In genomic region chr9:111739431-111740245, GRCm38 (mm10) we compare ENCODE assay signal across 16 mouse cellular contexts. TPM values are rescaled to one million over a fixed set of nuclear protein-coding genes. Genes with fewer than 3 reads are reported as not detected.
DNase-seq lines count a peak whose midpoint lies in the region; ATAC-seq lines count a peak whose summit lies in the region.
"Had no signal": no experiment of that assay in that cellular context is flagged by ENCODE, and none has a peak within 500 bp of the region (broad histone marks: within the 10 kb centered on the region; RNA-seq: fewer than 3 reads in every experiment).

No protein-coding gene starts in this region.

- H3K9ac ChIP-seq in hindbrain, embryonic 16.5 days (ENCODE audit: low read depth, low read length), result no peak overlapping the region

- intact Hi-C loops in left cerebral cortex, postnatal 4 days (cut with DNase I), result no loop called here
- intact Hi-C loops in left cerebral cortex, postnatal 10 days (cut with DNase I), result no loop called here

- whole genome bisulfite sequencing in hindbrain, embryonic 16.5 days, result 58% methylated on average over 10 of the region's 10 CpGs

- H3K4me1 ChIP-seq in hindbrain, embryonic 16.5 days (ENCODE audit: control insufficient read depth, insufficient read depth, low read depth, low read length), result no peaks in the 10 kb centered on the region; the same call in 1 of the 2 replicates

- no peaks in the 10 kb centered on the region for H3K27me3 ChIP-seq in hindbrain, embryonic 16.5 days (replicated peaks; ENCODE audit: control insufficient read depth, insufficient read depth, low read length)
- H3K27me3 ChIP-seq: Patski had no signal

- no peaks in the 10 kb centered on the region for H3K9me3 ChIP-seq in hindbrain, embryonic 16.5 days (ENCODE audit: control insufficient read depth, low read length)

- H3K4me2 ChIP-seq in hindbrain, embryonic 16.5 days (ENCODE audit: low read length), result no peak overlapping the region
- H3K4me2 ChIP-seq: heart, embryonic 11.5 days had no signal

- H3K27ac ChIP-seq in hindbrain, embryonic 16.5 days (ENCODE audit: low read depth, low read length), result no peak overlapping the region

- no peak overlapping the region for H3K4me3 ChIP-seq in hindbrain, embryonic 16.5 days (ENCODE audit: low read length)
- H3K4me3 ChIP-seq: erythroblast, embryonic 14.5 days had no signal

- peak; percentile 48 for DNase-seq in left cerebral cortex, postnatal 4 days
- no peak for DNase-seq in left cerebral cortex, postnatal 10 days (ENCODE audit: extremely low spot score in 1 of 2, low spot score in 2 of 2)
- peak; percentile 13 for DNase-seq in brain, adult 2 months (ENCODE audit: low read depth, low spot score)
- peak; percentile 32 for DNase-seq in mesoderm, embryonic 11.5 days (ENCODE audit: low read depth, low spot score)
- no peak for DNase-seq in layer of hippocampus, postnatal 25 days (ENCODE audit: extremely low spot score in 1 of 2, low spot score in 1 of 2)
- no peak for DNase-seq in cerebellum, postnatal 25 days
- DNase-seq: adrenal gland, postnatal 25 days; cerebellum, adult 18-20 months; thymus, postnatal 14 days had no signal

- no peaks in the 10 kb centered on the region for H3K36me3 ChIP-seq in hindbrain, embryonic 16.5 days (ENCODE audit: control insufficient read depth, insufficient read depth, low read length)

- ATAC-seq in hindbrain, embryonic 16.5 days, result peak; percentile 68; the same call in 1 of the 2 replicates
- ATAC-seq: CD4-positive, CD25-positive, alpha-beta regulatory T cell, adult 4 months; inflammation-experienced regulatory T-cells, adult 6 months; Patski had no signal

RNA-seq across cellular contexts. Expression of gene Stac, which starts 49.5 kb away (rescaled TPM):
- 10 to 100 TPM in 1 of 2 experiments, 1 to 10 TPM in 1; 9.3 to 10.3 TPM for total RNA-seq in left cerebral cortex, postnatal 4 days (2021)
- 1 to 10 TPM; 5.7 to 6.6 TPM for total RNA-seq in left cerebral cortex, postnatal 10 days (2021)
- 12.4 and 12.7 TPM in 2 replicates for polyA plus RNA-seq in hindbrain, embryonic 16.5 days (2015; fragmentation: Nextera tagmentation; extraction: Ambion mirVana)
- total RNA-seq in layer of hippocampus, postnatal 25 days (2021), result 1 to 10 TPM; 3.9 to 4.2 TPM
- total RNA-seq: megakaryocyte progenitor cell, adult 5-6 weeks had no signal
- polyA plus RNA-seq: CD4-positive, CD25-positive, alpha-beta regulatory T cell, adult 4 months; erythroblast, embryonic 14.5 days; inflammation-experienced regulatory T-cells, adult 6 months had no signal

Comparison
In these comparisons a context has a peak if more than half of its experiments do, and no peak if none do; other contexts are left out.
1. DNase-seq: peak in left cerebral cortex, postnatal 4 days (single experiment), brain, adult 2 months (single experiment) and mesoderm, embryonic 11.5 days (single experiment); none in left cerebral cortex, postnatal 10 days (0 of 2), layer of hippocampus, postnatal 25 days (0 of 2) and cerebellum, postnatal 25 days (0 of 2).